ENCODE assay signal across 8 mouse cellular contexts in the genomic region with DNA sequence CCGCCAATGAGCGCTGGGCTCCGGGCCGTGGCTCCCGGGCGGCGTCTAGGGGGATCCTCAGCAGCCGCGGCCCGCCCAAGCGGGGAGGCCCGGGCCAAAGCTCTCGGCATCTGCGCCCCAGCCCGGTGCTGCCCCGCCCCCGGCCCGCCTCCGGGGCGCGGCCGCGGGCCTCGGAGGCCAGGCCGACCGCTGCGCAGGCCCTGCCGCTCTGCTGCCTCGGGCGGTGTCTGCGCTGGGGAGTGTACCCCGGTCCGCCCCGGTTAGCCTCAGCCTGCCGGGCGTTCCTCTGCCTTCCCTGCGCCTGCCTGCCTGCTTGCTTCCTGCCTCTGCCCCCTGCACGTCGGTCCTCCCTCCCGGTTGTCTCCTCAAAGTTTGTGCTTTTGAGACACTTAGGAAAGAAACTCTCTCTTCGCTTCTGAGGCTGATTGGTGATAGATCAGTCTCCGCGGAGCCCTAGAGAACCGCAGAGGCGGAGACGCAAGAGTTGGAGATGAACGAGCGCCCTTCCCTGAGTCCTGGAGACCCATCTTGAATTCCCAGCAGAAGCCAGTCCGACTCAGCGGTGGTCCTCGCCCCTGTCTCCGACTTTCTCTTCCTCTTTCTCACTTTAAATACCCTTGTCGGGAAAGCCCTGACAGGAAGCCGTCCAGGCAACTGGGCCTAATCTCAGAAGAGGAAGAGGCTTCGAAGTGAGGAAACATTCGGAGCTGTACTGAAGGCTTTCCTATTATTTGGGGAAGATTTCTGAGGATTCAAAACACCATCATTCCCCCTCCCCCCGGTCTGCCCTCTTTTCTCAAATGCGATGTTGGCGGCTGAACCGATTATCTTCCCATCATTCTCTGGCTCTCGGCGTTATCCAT. TPM values are rescaled to one million over a fixed set of nuclear protein-coding genes. Genes with fewer than 3 reads are reported as not detected.
DNase-seq lines count a peak whose midpoint lies in the region; ATAC-seq and TF ChIP-seq lines count a peak whose summit lies in the region.

No protein-coding gene starts in this region.

- H3K79me2 ChIP-seq in liver, adult 2 months (ENCODE audit: control insufficient read depth, insufficient read depth, low read length): peaks cover 3% of the 10 kb centered on the region; the same call in 1 of the 2 replicates

- no peaks in the 10 kb centered on the region for H3K9me3 ChIP-seq in heart, embryonic 13.5 days
- no peaks in the 10 kb centered on the region for H3K9me3 ChIP-seq in kidney, postnatal 0 days (replicated peaks; ENCODE audit: low read length)

- H3K4me1 ChIP-seq in brown adipose tissue, adult 24 weeks (ENCODE audit: control insufficient read depth, insufficient read depth, insufficient read length, low read length): peaks cover 3% of the 10 kb centered on the region; the same call in 1 of the 2 replicates
- peaks cover 22% of the 10 kb centered on the region for H3K4me1 ChIP-seq in heart, embryonic 13.5 days
- H3K4me1 ChIP-seq in kidney, postnatal 0 days (replicated peaks; ENCODE audit: insufficient read depth, low read length): 0 out of 2 replicates have a peak, but pooled peaks cover 5% of the 10 kb centered on the region
- H3K4me1 ChIP-seq in liver, adult 2 months (ENCODE audit: control insufficient read depth, insufficient read depth, low read length): peaks cover 3% of the 10 kb centered on the region; the same call in 1 of the 2 replicates

- peak overlapping the region; percentile 93 for H3K4me2 ChIP-seq in heart, embryonic 13.5 days
- peak overlapping the region; percentile 92 for H3K4me2 ChIP-seq in kidney, postnatal 0 days (ENCODE audit: low read length)

- H3K4me3 ChIP-seq in brown adipose tissue, adult 24 weeks (ENCODE audit: insufficient read depth, low read depth, low read length): peak overlapping the region; percentile 88
- peak overlapping the region; percentile 88 for H3K4me3 ChIP-seq in heart, embryonic 13.5 days
- H3K4me3 ChIP-seq in kidney, postnatal 0 days (replicated peaks; ENCODE audit: low read depth, low read length): peak overlapping the region; percentile 70
- peak overlapping the region; percentile 70 for H3K4me3 ChIP-seq in liver, adult 2 months (ENCODE audit: insufficient read depth, low read depth, low read length)

- DNase-seq in CD8-positive naive resting alpha-beta T cell, adult 2 months (ENCODE audit: low read depth in 2 of 2, low spot score in 2 of 2): peak; percentile 62 to 74
- peak; percentile 3 for DNase-seq in fat pad, adult 2 months (ENCODE audit: extremely low read depth, low read depth, low spot score)
- peak; percentile 94 for DNase-seq in kidney, postnatal 0 days (ENCODE audit: low spot score)
- peak; percentile 66 for DNase-seq in liver, adult 2 months (ENCODE audit: extremely low read depth, low read depth, low spot score)
- peak; percentile 90 for DNase-seq in splenic B cell, adult 2 months (ENCODE audit: low read depth, low spot score)

- ATAC-seq in heart, embryonic 13.5 days (ENCODE audit: extremely low read depth, insufficient number of reproducible peaks, low FRiP score, low TSS enrichment): peak; percentile 93
- peak; percentile 98 for ATAC-seq in kidney, postnatal 0 days (replicated peaks; ENCODE audit: low FRiP score, low read depth)
- ATAC-seq in monocyte, adult 5-6 weeks (replicated peaks; ENCODE audit: insufficient number of reproducible peaks, low FRiP score, low TSS enrichment, poor library complexity, severe bottlenecking): peak; percentile 77

- peak overlapping the region; percentile 97 for H3K9ac ChIP-seq in heart, embryonic 13.5 days
- H3K9ac ChIP-seq in kidney, postnatal 0 days (ENCODE audit: low read depth, low read length): peak overlapping the region; percentile 94
- peak overlapping the region; percentile 85 for H3K9ac ChIP-seq in liver, adult 2 months (ENCODE audit: low read depth, low read length)

- no peaks in the 10 kb centered on the region for H3K27me3 ChIP-seq in heart, embryonic 13.5 days (replicated peaks)
- no peaks in the 10 kb centered on the region for H3K27me3 ChIP-seq in kidney, postnatal 0 days (ENCODE audit: insufficient read depth, low read length)
- no peaks in the 10 kb centered on the region for H3K27me3 ChIP-seq in liver, adult 2 months (ENCODE audit: control insufficient read depth, insufficient read depth, low read length)
- no peaks in the 10 kb centered on the region for H3K27me3 ChIP-seq in splenic B cell, adult 2 months (ENCODE audit: control insufficient read depth, insufficient read depth, low read length, poor library complexity, severe bottlenecking)

- TF ChIP-seq POLR2A in liver, adult 2 months (IDR thresholded peaks at IDR 0.05; ENCODE audit: extremely low read depth, insufficient read depth, low read length): peak; percentile 95

- under 1% methylated on average over 46 of the region's 62 CpGs for WGBS in heart, embryonic 13.5 days
- WGBS in kidney, postnatal 0 days: under 1% methylated on average over 51 of the region's 62 CpGs
- 3% methylated on average over 46 of the region's 62 CpGs for WGBS in liver, adult 2 months

- no peaks in the 10 kb centered on the region for H3K36me3 ChIP-seq in heart, embryonic 13.5 days
- no peaks in the 10 kb centered on the region for H3K36me3 ChIP-seq in kidney, postnatal 0 days (ENCODE audit: insufficient read depth, low read length)
- H3K36me3 ChIP-seq in liver, adult 2 months (ENCODE audit: control insufficient read depth, insufficient read depth, low read length): no peaks in the 10 kb centered on the region
- no peaks in the 10 kb centered on the region for H3K36me3 ChIP-seq in splenic B cell, adult 2 months (ENCODE audit: control insufficient read depth, insufficient read depth, low read length, poor library complexity, severe bottlenecking)

- no peak for TF ChIP-seq CTCF in kidney, postnatal 0 days (IDR thresholded peaks at IDR 0.05; ENCODE audit: low read depth)
- no peak for TF ChIP-seq CTCF in liver, adult 2 months (IDR thresholded peaks at IDR 0.05; ENCODE audit: low read depth, low read length)

- peak overlapping the region; percentile 90 for H3K27ac ChIP-seq in brown adipose tissue, adult 24 weeks (replicated peaks; ENCODE audit: low read depth, low read length)
- peak overlapping the region; percentile 93 for H3K27ac ChIP-seq in heart, embryonic 13.5 days (replicated peaks)
- peak overlapping the region; percentile 92 for H3K27ac ChIP-seq in kidney, postnatal 0 days
- H3K27ac ChIP-seq in liver, adult 2 months (replicated peaks; ENCODE audit: insufficient read depth, low read depth, low read length): peak overlapping the region; percentile 90

RNA-seq across cellular contexts. Expression of a gene that starts 0.6 kb away (rescaled TPM):
- 8.6 and 26.0 TPM in 2 replicates for polyA plus RNA-seq in brown adipose tissue, adult 24 weeks (2012; ENCODE audit: insufficient read depth, insufficient read length, missing spikeins)
- 15.5 and 15.6 TPM in 2 replicates for polyA plus RNA-seq in heart, embryonic 13.5 days (2015; fragmentation: Nextera tagmentation; extraction: Ambion mirVana)
- polyA plus RNA-seq in kidney, postnatal 0 days (2015; fragmentation: Nextera tagmentation; extraction: Ambion mirVana): 13.6 and 14.0 TPM in 2 replicates
- 6.6 and 6.7 TPM in 2 replicates for total RNA-seq in liver, adult 2 months (2014; rRNA removed)
- polyA plus RNA-seq in liver, adult 2 months (2012; rRNA removed): 18.1 and 23.5 TPM in 2 replicates
- 38.0 to 62.4 TPM (median 46.1 TPM) in 3 replicates for total RNA-seq in monocyte, adult 5-6 weeks (2017)

Comparison
In these comparisons a context has a peak if more than half of its experiments do, and no peak if none do; other contexts are left out.
1. Peak in every context shown above with its lines: DNase-seq, ATAC-seq, H3K4me3 ChIP-seq and H3K27ac ChIP-seq.
2. DNase-seq: peak in every context shown above with its lines; median percentile 94 in kidney, postnatal 0 days; 90 in splenic B cell, adult 2 months; 68 in CD8-positive naive resting alpha-beta T cell, adult 2 months; 66 in liver, adult 2 months; 3 in fat pad, adult 2 months.